Mouse (Mus musculus) limb, embryonic 14.5 days (tissue): ENCODE data around the gene Surf2. TPM values are rescaled to one million over a fixed set of nuclear protein-coding genes. Genes with fewer than 3 reads are reported as not detected.
"Not testable (repeated sequence)": the region's sequence is repeated elsewhere in the genome, so short reads cannot be mapped to it uniquely, and the experiment has no call there.

ENCODE experiments used
- ATAC-seq: fragments of 200-750 bp; cut with Nextera tagmentation; 2 replicates; pipeline ENCODE4 v1.8.0; 2017; ENCODE audit warnings: low read depth, moderate number of reproducible peaks, moderate TSS enrichment; ENCODE audit not compliant: low FRiP score
- DNase-seq: peaks from one replicate; pipeline ENCODE4 v3.0.0-alpha.2; 2015; ENCODE audit warnings: low spot score
- H3K27ac ChIP-seq: fragments of 300-500 bp; sonication (generic); replicated peaks from 2 replicates; pipeline ENCODE4 v1.5.1; 2014; ENCODE audit warnings: low read depth, mild to moderate bottlenecking, low read length, moderate library complexity, mixed read lengths
- H3K27me3 ChIP-seq: fragments of 300-500 bp; sonication (generic); 2 replicates; pipeline ENCODE4 v1.6.1; 2014; ENCODE audit warnings: low read length, mixed read lengths; ENCODE audit not compliant: control insufficient read depth, insufficient read depth
- H3K36me3 ChIP-seq: fragments of 300-500 bp; sonication (generic); 2 replicates; pipeline ENCODE4 v1.6.1; 2014; ENCODE audit warnings: mild to moderate bottlenecking, low read length, moderate library complexity, mixed read lengths; ENCODE audit not compliant: control insufficient read depth, insufficient read depth
- H3K4me1 ChIP-seq: fragments of 300-500 bp; sonication (generic); 2 replicates; pipeline ENCODE4 v1.6.1; 2014; ENCODE audit warnings: antibody characterized with exemption, low read length, mixed read lengths; ENCODE audit not compliant: control insufficient read depth, insufficient read depth
- H3K4me2 ChIP-seq: fragments of 300-500 bp; sonication (generic); replicated peaks from 2 replicates; pipeline ENCODE4 v1.6.1; 2014; ENCODE audit warnings: low read depth, mild to moderate bottlenecking, low read length, moderate library complexity; ENCODE audit not compliant: severe bottlenecking
- H3K4me3 ChIP-seq: fragments of 300-500 bp; sonication (generic); replicated peaks from 2 replicates; pipeline ENCODE4 v1.5.1; 2014; ENCODE audit warnings: low read length
- H3K9ac ChIP-seq: fragments of 300-500 bp; sonication (generic); 2 replicates; pipeline ENCODE4 v1.6.1; 2014; ENCODE audit warnings: mild to moderate bottlenecking, low read depth, low read length, moderate library complexity; ENCODE audit not compliant: severe bottlenecking
- H3K9me3 ChIP-seq: fragments of 300-500 bp; sonication (generic); 2 replicates; pipeline ENCODE4 v1.6.1; 2016; ENCODE audit warnings: low read length; ENCODE audit not compliant: control insufficient read depth
- POLR2A ChIP-seq: fragments of 200-500 bp; IDR thresholded peaks from 2 replicates; pipeline ENCODE4 v1.8.0; 2012; ENCODE audit warnings: inconsistent platforms, mild to moderate bottlenecking, moderate library complexity, borderline replicate concordance; ENCODE audit not compliant: insufficient read depth, insufficient read length; ENCODE audit errors: extremely low read depth
- WGBS: fragments of 180-500 bp; shearing (Covaris S2); extraction: QIAGEN DNeasy Blood & Tissue Kit; methylation state at CpG from one replicate; pipeline ENCODE4 v1.1.7; 2014; 5-methylcytosine and 5-hydroxymethylcytosine counted together
- polyA plus RNA-seq, 2 experiments: library from polyadenylated mRNA; depleted of rRNA in 1 of 2; stranded (reverse) in 1 of 2; unstranded in 1 of 2; fragments of >200 nt; fragmentation: Nextera tagmentation in 1 of 2; extraction: Ambion mirVana in 1 of 2; gene quantifications; 2 replicates each; pipeline versions ENCODE4 v1.2.1 to v1.2.3; 2012 to 2014

Surf2 gene
- polyA plus RNA-seq (2012; rRNA removed) (41.2 and 41.6 TPM in 2 replicates), polyA plus RNA-seq (2014; fragmentation: Nextera tagmentation; extraction: Ambion mirVana) (30.7 and 36.5 TPM in 2 replicates)

- 0 out of 2 replicates have a peak, but pooled peaks have one; percentile 25 for TF ChIP-seq POLR2A
- Histone ChIP-seq H3K4me2 (peak within 1 kb of the TSS; percentile 97), H3K4me1 (peaks cover 28% of the 10 kb centered on the region), H3K27ac (no peak within 1 kb of the TSS; the same call in 1 of the 2 replicates), H3K9ac (peak within 1 kb of the TSS; percentile 68), H3K36me3 (peaks cover 66% of the 10 kb centered on the region), H3K27me3 (no peaks in the 10 kb centered on the region), H3K9me3 (no peaks in the 10 kb centered on the region), H3K4me3 (peak within 1 kb of the TSS; percentile 62)
- 3% methylated on average over 47 of the region's 47 CpGs for WGBS
- DNase-seq (peak; percentile 75), ATAC-seq (peak; percentile 67)
Measured at GRCm38 (mm10) chr2:26915927-26916728, at the start of gene Surf2, which contains the start of gene Surf1. Gene Surf2, plus strand, starts transcription at chr2:26916367. Gene Surf1, minus strand, starts transcription at chr2:26916530.

GRCm38 (mm10) chr2:26870666-26871065 is 45.5 kb upstream of the Surf2 start:
- Histone ChIP-seq H3K9me3 (no peaks in the 10 kb centered on the region), H3K36me3 (no peaks in the 10 kb centered on the region), H3K27ac (no peak overlapping the region), H3K4me1 (no peaks in the 10 kb centered on the region), H3K27me3 (no peaks in the 10 kb centered on the region), H3K4me2 (no peak overlapping the region), H3K4me3 (no peak overlapping the region), H3K9ac (no peak overlapping the region)
- no peak for ATAC-seq
- DNase-seq, result no peak
- WGBS, result 62% methylated on average over 6 of the region's 6 CpGs
- no peak for TF ChIP-seq POLR2A

GRCm38 (mm10) chr2:26878571-26878970 is 37.6 kb upstream of the Surf2 start:
- no peak overlapping the region for H3K4me2 ChIP-seq
- ATAC-seq (no peak), DNase-seq (no peak)
- peaks cover 3% of the 10 kb centered on the region; the same call in 1 of the 2 replicates for H3K9me3 ChIP-seq
- no peaks in the 10 kb centered on the region for H3K4me1 ChIP-seq
- no peak for TF ChIP-seq POLR2A
- H3K27ac ChIP-seq, result no peak overlapping the region
- H3K27me3 ChIP-seq, result no peaks in the 10 kb centered on the region
- no peaks in the 10 kb centered on the region for H3K36me3 ChIP-seq
- no peak overlapping the region for H3K9ac ChIP-seq
- no peak overlapping the region for H3K4me3 ChIP-seq

- H3K9me3 ChIP-seq, H3K4me3 ChIP-seq, H3K4me1 ChIP-seq, H3K9ac ChIP-seq, DNase-seq, ATAC-seq, H3K27ac ChIP-seq, H3K27me3 ChIP-seq, H3K4me2 ChIP-seq: not testable (repeated sequence)
- 90% methylated on average over 2 of the region's 2 CpGs for WGBS
- peaks cover 16% of the 10 kb centered on the region for H3K36me3 ChIP-seq
Measured at GRCm38 (mm10) chr2:26885541-26885940, 30.6 kb upstream of the Surf2 start.

- not testable (repeated sequence) for ATAC-seq
Measured at GRCm38 (mm10) chr2:26886170-26886569, 30.0 kb upstream of the Surf2 start.

More at GRCm38 (mm10) chr2:26886170-26886569, 30.0 kb upstream of the Surf2 start:
- H3K27ac ChIP-seq, H3K4me2 ChIP-seq, H3K4me1 ChIP-seq, H3K9me3 ChIP-seq, H3K9ac ChIP-seq, H3K27me3 ChIP-seq, H3K4me3 ChIP-seq, DNase-seq: not testable (repeated sequence)
- 60% methylated on average over 4 of the region's 4 CpGs for WGBS
- H3K36me3 ChIP-seq, result peaks cover 22% of the 10 kb centered on the region
